Mouse (Mus musculus) kidney, adult 2 months (tissue): Measurements from ENCODE around the gene Arsg.

ENCODE experiments used
- CTCF ChIP-seq: fragments of 200-500 bp; conservative IDR thresholded peaks from 2 replicates; pipeline ENCODE4 v1.5.1; 2011; ENCODE audit warnings: low read depth, mild to moderate bottlenecking, control low read depth, low read length, moderate library complexity, mixed read lengths; ENCODE audit not compliant: insufficient read depth, insufficient read length
- POLR2A ChIP-seq: fragments of 200-500 bp; IDR thresholded peaks from one replicate; pipeline ENCODE4 v1.6.1; 2011; ENCODE audit warnings: low read depth, low read length, control low read depth

GRCm38 (mm10) chr11:109470170-109470569 lies 3.0 kb upstream of the Arsg start:
- TF ChIP-seq CTCF (no peak), POLR2A (no peak)
